Mouse (Mus musculus): ENCODE data around the gene Igdcc3. TPM values are rescaled to one million over a fixed set of nuclear protein-coding genes. Genes with fewer than 3 reads are reported as not detected.

Igdcc3 gene
- total and polyA plus RNA-seq, 2 experiments from 2014 or later: 0.11 TPM; not detected in 1

- no peak for ATAC-seq (ENCODE audit: insufficient read depth, low read depth)
- Histone ChIP-seq H3K9ac (replicated peaks; ENCODE audit: low read depth, low read length) (no peak overlapping the region), H3K9me3 (replicated peaks; ENCODE audit: control insufficient read depth, low read length) (no peaks in the 10 kb centered on the region), H3K36me3 (replicated peaks; ENCODE audit: control insufficient read depth, insufficient read depth, low read length) (no peaks in the 10 kb centered on the region), H3K4me1 (ENCODE audit: control insufficient read depth, insufficient read depth) (peaks cover 4% of the 10 kb centered on the region; the same call in 1 of the 2 replicates), H3K4me3 (ENCODE audit: low read depth, low read length) (peak overlapping the region; percentile 74), H3K27me3 (ENCODE audit: control insufficient read depth, insufficient read depth, low read length) (no peaks in the 10 kb centered on the region), H3K27ac (ENCODE audit: low read depth) (no peak overlapping the region), H3K4me2 (ENCODE audit: low read depth, low read length) (peak overlapping the region; percentile 100; the same call in 1 of the 2 replicates)
- TF ChIP-seq EP300 (IDR thresholded peaks at IDR 0.05; ENCODE audit: low read depth) (no peak), CTCF (IDR thresholded peaks at IDR 0.05; ENCODE audit: low read depth) (no peak)
- no peak for DNase-seq (ENCODE audit: low spot score)
- WGBS: 52% methylated on average over 8 of the region's 8 CpGs
Observed at GRCm38 (mm10) chr9:65103173-65103752, 37.7 kb upstream of the Igdcc3 start.

DNA sequence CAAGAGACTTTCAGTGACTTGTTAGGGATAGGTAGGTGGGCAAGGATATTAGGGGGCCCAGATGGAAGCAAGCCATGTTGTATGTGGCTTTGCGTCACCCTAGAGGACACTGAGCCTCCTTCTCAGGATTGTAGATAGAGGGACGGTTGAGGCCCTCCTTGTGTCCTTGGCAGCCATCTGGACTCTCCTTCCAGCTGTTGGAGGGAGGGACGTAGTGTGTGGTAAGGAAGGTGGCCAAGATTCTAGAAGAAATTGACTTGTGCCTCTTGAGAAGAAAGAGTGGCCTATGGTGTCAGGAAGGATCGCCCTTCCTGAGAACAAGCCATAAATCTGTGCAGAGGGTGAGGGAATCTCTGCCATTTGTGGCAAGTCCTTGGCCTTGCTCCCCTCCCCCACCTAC, 34.2 kb upstream of the Igdcc3 start:
- H3K4me1 ChIP-seq (ENCODE audit: control insufficient read depth, insufficient read depth): peaks cover under 1% of the 10 kb centered on the region
- TF ChIP-seq EP300 (IDR thresholded peaks at IDR 0.05; ENCODE audit: low read depth) (no peak), CTCF (IDR thresholded peaks at IDR 0.05; ENCODE audit: low read depth) (no peak)
- ATAC-seq (ENCODE audit: insufficient read depth, low read depth) (no peak), DNase-seq (ENCODE audit: low spot score) (no peak)
- WGBS: 83% methylated on average over 4 of the region's 4 CpGs
- no peak overlapping the region for H3K27ac ChIP-seq (ENCODE audit: low read depth)
- H3K9me3 ChIP-seq (replicated peaks; ENCODE audit: control insufficient read depth, low read length): no peaks in the 10 kb centered on the region
- no peak overlapping the region for H3K9ac ChIP-seq (replicated peaks; ENCODE audit: low read depth, low read length)
- no peak overlapping the region for H3K4me3 ChIP-seq (ENCODE audit: low read depth, low read length)
- no peaks in the 10 kb centered on the region for H3K27me3 ChIP-seq (ENCODE audit: control insufficient read depth, insufficient read depth, low read length)
- H3K4me2 ChIP-seq (ENCODE audit: low read depth, low read length): no peak overlapping the region
- no peaks in the 10 kb centered on the region for H3K36me3 ChIP-seq (replicated peaks; ENCODE audit: control insufficient read depth, insufficient read depth, low read length)

DNA sequence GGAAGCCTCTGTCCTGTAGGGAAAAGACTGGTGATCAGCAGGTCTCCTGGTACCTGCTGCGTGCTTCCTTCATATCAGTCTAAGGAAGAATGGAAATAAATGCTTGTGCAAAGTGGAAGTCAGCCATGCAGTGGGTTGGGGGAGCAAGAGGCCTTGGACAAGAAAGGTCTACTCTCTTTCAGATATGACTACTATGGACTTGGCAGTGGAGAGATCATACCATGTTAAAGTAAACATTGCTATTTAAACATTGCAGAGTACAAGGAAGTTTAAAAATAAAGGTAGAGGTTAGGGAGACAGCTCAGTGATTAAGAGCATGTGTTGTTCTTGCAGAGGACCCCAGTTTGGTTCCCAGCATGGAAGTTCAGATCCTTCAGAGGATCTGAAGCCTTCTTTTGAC, 33.1 kb upstream of the Igdcc3 start:
- no peaks in the 10 kb centered on the region for H3K36me3 ChIP-seq (replicated peaks; ENCODE audit: control insufficient read depth, insufficient read depth, low read length)
- ATAC-seq (ENCODE audit: insufficient read depth, low read depth) (no peak), DNase-seq (ENCODE audit: low spot score) (no peak)
- no peak overlapping the region for H3K9ac ChIP-seq (replicated peaks; ENCODE audit: low read depth, low read length)
- no peak overlapping the region for H3K4me2 ChIP-seq (ENCODE audit: low read depth, low read length)
- no peaks in the 10 kb centered on the region; the same call in 1 of the 2 replicates for H3K4me1 ChIP-seq (ENCODE audit: control insufficient read depth, insufficient read depth)
- no peaks in the 10 kb centered on the region for H3K9me3 ChIP-seq (replicated peaks; ENCODE audit: control insufficient read depth, low read length)
- no peak overlapping the region for H3K4me3 ChIP-seq (ENCODE audit: low read depth, low read length)
- H3K27me3 ChIP-seq (ENCODE audit: control insufficient read depth, insufficient read depth, low read length): no peaks in the 10 kb centered on the region
- TF ChIP-seq EP300 (IDR thresholded peaks at IDR 0.05; ENCODE audit: low read depth) (no peak), CTCF (IDR thresholded peaks at IDR 0.05; ENCODE audit: low read depth) (no peak)
- no peak overlapping the region for H3K27ac ChIP-seq (ENCODE audit: low read depth)
- WGBS: 84% methylated on average over 1 of the region's 1 CpGs

DNA sequence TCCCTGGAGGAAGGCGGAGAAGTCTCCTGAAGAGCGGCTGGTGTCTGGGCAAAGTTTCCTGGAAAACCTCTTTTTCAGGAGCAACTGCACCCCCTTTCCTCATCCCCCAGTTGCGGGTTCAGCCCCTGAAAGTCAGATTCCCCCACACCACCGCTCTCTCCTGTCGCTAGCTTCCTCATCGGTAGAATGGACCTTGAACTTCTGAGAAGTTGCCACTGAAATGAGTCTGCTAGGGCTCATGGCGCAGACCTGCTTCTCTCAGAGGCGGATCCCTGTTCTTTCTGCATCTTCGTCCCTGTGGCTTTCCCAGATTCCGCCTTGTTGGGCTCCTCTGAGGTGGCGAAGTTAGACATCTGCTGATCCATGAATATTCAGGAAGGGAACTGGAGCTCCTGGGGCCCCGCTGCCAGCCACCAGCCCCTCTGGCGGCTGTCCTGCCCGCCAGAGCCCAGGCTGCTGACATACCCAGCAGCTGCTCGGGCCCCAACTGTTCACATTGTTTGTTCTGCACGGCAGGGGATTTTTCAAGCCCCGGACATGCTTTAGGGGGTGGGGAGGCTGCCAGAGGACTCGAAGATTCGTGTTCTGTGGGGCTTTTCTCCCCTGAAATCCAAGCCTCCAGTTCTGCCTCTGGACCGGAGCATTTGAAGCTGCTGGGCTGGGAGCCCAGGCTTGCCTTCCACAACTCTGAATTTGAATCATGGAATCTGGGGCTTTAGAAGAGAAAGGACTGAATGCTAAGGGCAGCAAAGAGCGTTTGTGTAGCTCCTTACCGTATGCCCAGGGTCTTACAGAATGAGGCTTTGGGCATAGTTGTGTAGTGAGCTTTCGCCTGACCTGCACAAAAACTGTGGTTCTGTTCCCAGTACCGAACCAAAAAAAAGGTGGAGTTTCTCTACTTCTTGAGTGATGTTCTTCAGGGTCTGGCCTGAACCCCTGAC, 31.6 kb upstream of the Igdcc3 start:
- no peak for DNase-seq (ENCODE audit: low spot score)
- peak overlapping the region; percentile 36; the same call in 1 of the 2 replicates for H3K4me2 ChIP-seq (ENCODE audit: low read depth, low read length)

GRCm38 (mm10) chr9:65111698-65112097, 29.3 kb upstream of the Igdcc3 start:
- Histone ChIP-seq H3K27me3 (ENCODE audit: control insufficient read depth, insufficient read depth, low read length) (no peaks in the 10 kb centered on the region), H3K4me3 (ENCODE audit: low read depth, low read length) (no peak overlapping the region), H3K4me2 (ENCODE audit: low read depth, low read length) (no peak overlapping the region), H3K4me1 (ENCODE audit: control insufficient read depth, insufficient read depth) (peaks cover 6% of the 10 kb centered on the region; the same call in 1 of the 2 replicates), H3K36me3 (replicated peaks; ENCODE audit: control insufficient read depth, insufficient read depth, low read length) (no peaks in the 10 kb centered on the region), H3K9ac (replicated peaks; ENCODE audit: low read depth, low read length) (no peak overlapping the region), H3K27ac (ENCODE audit: low read depth) (no peak overlapping the region), H3K9me3 (replicated peaks; ENCODE audit: control insufficient read depth, low read length) (no peaks in the 10 kb centered on the region)
- DNase-seq (ENCODE audit: low spot score) (no peak), ATAC-seq (ENCODE audit: insufficient read depth, low read depth) (no peak)
- TF ChIP-seq EP300 (IDR thresholded peaks at IDR 0.05; ENCODE audit: low read depth) (no peak), CTCF (IDR thresholded peaks at IDR 0.05; ENCODE audit: low read depth) (no peak)
- WGBS: 72% methylated on average over 5 of the region's 5 CpGs

More for the DNA sequence above, 31.6 kb upstream of the Igdcc3 start:
- Histone ChIP-seq H3K9ac (replicated peaks; ENCODE audit: low read depth, low read length) (peak overlapping the region; percentile 50), H3K4me1 (ENCODE audit: control insufficient read depth, insufficient read depth) (no peaks in the 10 kb centered on the region; the same call in 1 of the 2 replicates), H3K27ac (ENCODE audit: low read depth) (peak overlapping the region; percentile 9; the same call in 1 of the 2 replicates), H3K4me3 (ENCODE audit: low read depth, low read length) (no peak overlapping the region), H3K27me3 (ENCODE audit: control insufficient read depth, insufficient read depth, low read length) (no peaks in the 10 kb centered on the region), H3K36me3 (replicated peaks; ENCODE audit: control insufficient read depth, insufficient read depth, low read length) (no peaks in the 10 kb centered on the region), H3K9me3 (replicated peaks; ENCODE audit: control insufficient read depth, low read length) (no peaks in the 10 kb centered on the region)
- 24% methylated on average over 24 of the region's 24 CpGs for WGBS
- TF ChIP-seq CTCF (IDR thresholded peaks at IDR 0.05; ENCODE audit: low read depth) (no peak), EP300 (IDR thresholded peaks at IDR 0.05; ENCODE audit: low read depth) (no peak)
- ATAC-seq (ENCODE audit: insufficient read depth, low read depth): no peak

Measured in heart, postnatal 0 days (tissue).